Mouse (Mus musculus) Patski (cell line): ENCODE measurements around the gene A930017K11Rik. TPM values are rescaled to one million over a fixed set of nuclear protein-coding genes. Genes with fewer than 3 reads are reported as not detected.

Source experiments
- ATAC-seq: fragments of 100-300 bp; one replicate; pipeline ENCODE4 v1.8.0; 2021
- CTCF ChIA-PET: fragments of 350-600 bp; sonication (Branson Sonifier 250); formaldehyde crosslinking; loops from one replicate; lab custom pipeline; 2022; ENCODE audit warnings: inconsistent platforms; lab: Charles Lee
- POLR2A ChIA-PET: fragments of 350-600 bp; sonication (Branson Sonifier 250); formaldehyde crosslinking; loops from one replicate; lab custom pipeline; 2022; ENCODE audit warnings: antibody characterized with exemption, inconsistent platforms; lab: Charles Lee
- DNase-seq: peaks from one replicate; pipeline ENCODE4 v3.0.0-alpha.2; 2011; ENCODE audit warnings: low read depth, low spot score
- H3K27me3 ChIP-seq: fragments of 371-371 bp; one replicate; pipeline ENCODE4 v1.5.1; 2021
- CTCF ChIP-seq: fragments of 100-300 bp; IDR thresholded peaks from one replicate; pipeline ENCODE4 v1.5.1; 2021
- in situ Hi-C: fragments of 300-500 bp; cut with MboI; formaldehyde crosslinking; loops from 3 replicates; pipeline ENCODE4 v1.11.1; 2018; ENCODE audit warnings: low pct_unique_long_range_greater_than_20kb, mixed read lengths
- polyA plus RNA-seq: library from polyadenylated mRNA; unstranded; gene quantifications from one replicate; pipeline ENCODE4 v1.2.3, GENCODE M21; 2021

A930017K11Rik gene
- polyA plus RNA-seq, 1 experiment from 2014 or later = 0.08 TPM

DNA sequence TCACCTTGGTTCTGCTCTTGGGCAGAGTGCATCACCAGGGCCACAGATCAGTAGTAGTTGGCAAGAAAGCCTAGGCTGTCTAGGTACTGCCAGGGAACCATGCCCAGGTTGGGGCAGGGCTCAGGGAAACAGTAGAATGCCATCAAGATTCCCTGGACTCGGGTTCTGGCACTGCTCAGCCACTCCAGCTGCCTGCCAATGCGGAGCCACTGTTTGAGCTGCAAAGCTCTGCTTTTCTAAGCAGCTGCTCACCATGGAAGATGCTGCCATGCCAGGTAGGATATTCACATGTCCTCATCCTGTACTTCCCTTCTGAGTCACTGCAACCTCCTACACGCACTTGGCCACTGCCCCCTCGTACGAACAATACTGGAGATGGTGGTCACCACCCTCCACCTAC is 28.5 kb upstream of the A930017K11Rik start:
- no peak for DNase-seq
- POLR2A ChIA-PET = no interaction called here

DNA sequence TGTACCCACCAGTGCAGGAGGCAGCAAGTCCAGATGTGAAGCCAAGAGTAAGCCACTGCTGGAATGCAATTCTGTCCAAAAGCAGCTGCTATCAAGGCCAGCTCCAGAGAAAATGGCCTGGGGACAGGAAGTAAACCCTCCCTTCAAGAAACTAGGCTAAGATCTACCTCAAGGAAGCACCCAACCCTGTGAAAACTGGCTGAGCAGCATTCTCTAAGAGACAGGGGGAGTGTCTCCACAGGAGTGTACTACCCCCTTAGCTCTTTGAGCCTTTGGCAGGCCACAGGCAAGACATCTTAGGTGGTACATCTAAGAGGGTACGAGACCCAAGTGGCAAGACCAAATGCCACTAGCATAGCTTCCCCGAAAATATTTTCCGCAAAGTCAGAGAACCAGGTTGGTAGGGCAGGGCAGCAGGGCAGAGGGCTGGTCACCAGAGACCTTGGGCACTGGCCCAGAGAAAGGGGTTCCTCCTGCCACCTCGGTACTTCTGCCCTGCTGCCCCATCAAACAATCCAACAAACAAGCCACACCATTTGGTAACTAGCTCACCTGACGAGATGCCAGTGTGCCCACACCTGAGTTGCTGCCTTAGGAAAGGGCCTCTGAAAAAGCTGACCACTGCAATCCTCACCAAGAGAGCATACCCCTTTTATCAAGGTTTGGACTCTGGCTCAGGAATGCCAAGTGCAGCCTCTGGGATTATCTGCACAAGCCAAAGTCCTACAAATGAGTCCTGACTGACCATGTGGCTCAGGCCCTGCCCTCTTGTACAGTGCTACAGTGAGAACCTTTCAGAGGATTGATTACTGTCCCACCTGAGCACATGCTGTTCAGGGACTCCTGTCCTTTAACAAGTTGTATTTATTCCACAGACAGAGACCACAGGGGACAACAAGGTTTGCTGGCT is 27.7 kb upstream of the A930017K11Rik start:
- ChIA-PET POLR2A (no interaction called here), CTCF (interaction anchor here (1.3 kb wide), 1 partner anchor 13 kb away, joined by 3 read pairs; no protein-coding TSS in a partner anchor)
- ATAC-seq (no peak), DNase-seq (no peak)
- in situ Hi-C loops = no loop called here
- H3K27me3 ChIP-seq = no peaks in the 10 kb centered on the region
- TF ChIP-seq CTCF = no peak

More for the DNA sequence above, 28.5 kb upstream of the A930017K11Rik start:
- no peak for TF ChIP-seq CTCF
- no peaks in the 10 kb centered on the region for H3K27me3 ChIP-seq
- ATAC-seq = no peak
- CTCF ChIA-PET = interaction anchor here (0.9 kb wide), 1 partner anchor 31 kb away, joined by 3 read pairs; no protein-coding TSS in a partner anchor
- in situ Hi-C loops = no loop called here

DNA sequence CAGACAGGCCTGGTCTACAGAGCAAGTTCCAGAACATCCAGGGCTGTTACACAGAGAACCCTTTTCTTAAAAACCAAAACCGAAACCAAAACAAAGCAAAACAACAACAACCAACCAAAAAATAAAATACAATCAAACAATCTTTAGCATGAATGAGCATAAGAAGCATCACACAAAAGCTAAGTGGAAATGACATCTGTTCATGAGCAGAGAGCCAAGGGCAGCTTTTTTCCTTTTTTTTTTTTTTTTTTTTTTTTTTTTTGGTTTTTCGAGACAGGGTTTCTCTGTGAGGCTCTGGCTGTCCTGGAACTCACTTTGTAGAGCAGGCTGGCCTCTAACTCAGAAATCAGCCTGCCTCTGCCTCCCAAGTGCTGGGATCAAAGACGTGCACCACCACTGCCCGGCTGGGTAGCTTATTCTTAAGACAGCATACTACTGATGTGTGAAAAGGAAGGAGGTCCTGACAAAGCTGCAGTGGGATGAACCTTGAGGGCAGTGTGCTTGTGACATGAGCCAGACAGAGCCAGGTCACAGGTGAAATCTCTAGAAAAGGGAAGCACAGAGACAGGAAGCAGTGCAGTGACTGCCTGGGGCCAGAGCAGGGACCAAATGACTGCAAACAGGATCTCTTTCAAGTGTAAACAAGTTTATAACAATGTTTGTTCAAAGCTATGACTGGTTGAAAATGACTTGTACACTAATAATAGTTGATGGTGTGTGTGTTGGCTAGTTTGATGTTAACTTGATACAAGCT is 18.8 kb upstream of the A930017K11Rik start:
- TF ChIP-seq CTCF = no peak
- POLR2A ChIA-PET = interaction anchor here (0.6 to 1.1 kb wide), 3 partner anchors 21 to 1287 kb away, joined by 3 to 9 read pairs (median 4); no protein-coding TSS in a partner anchor
- CTCF ChIA-PET = interaction anchor here (1.4 to 2.0 kb wide), 2 partner anchors 11 to 77 kb away, joined by 4 to 5 read pairs; no protein-coding TSS in a partner anchor
- DNase-seq = no peak
- no peak for ATAC-seq
- in situ Hi-C loops = no loop called here
- H3K27me3 ChIP-seq = no peaks in the 10 kb centered on the region

DNA sequence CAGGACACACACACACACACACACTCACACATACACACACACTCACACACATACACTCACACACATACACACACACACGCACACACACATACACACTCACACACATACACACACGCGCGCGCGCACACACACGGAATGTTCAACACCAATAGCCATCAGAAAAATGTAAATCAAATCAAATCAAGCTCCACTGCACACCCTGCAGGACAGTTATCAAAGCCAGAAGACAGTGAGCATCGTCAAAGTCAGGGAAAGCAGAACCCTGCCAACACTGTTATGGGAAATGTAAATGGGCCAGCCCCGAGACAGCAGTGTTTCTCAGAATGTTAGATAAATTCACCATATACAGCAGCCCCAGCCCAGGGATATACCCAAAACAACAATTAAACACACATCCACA is 18.1 kb upstream of the A930017K11Rik start:
- ChIA-PET POLR2A (interaction anchor here (0.7 kb wide), 1 partner anchor 20 kb away, joined by 9 read pairs; no protein-coding TSS in a partner anchor), CTCF (interaction anchor here (1.4 kb wide), 1 partner anchor 76 kb away, joined by 4 read pairs; no protein-coding TSS in a partner anchor)
- no peak for TF ChIP-seq CTCF
- in situ Hi-C loops = no loop called here
- H3K27me3 ChIP-seq = no peaks in the 10 kb centered on the region
- DNase-seq (no peak), ATAC-seq (no peak)

DNA sequence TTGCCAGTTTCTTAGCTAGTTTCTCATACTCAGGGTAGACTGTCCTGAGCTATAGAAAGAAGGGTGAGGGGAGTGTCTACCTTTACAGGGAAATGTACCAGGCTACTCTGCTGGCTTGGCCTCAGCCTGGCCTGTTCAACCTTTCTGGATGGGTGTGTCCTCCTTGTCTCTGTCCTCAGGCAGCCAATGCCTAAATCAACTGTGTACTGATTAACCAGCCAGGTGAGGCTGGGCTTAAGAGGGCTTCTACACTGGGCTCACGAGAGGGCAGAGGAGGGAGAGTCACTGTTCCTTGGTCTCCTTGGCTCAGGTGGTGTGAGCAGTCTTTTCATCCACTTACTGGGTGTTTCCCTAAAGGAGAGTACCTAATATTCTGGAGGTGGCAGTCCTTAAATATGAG is 15.8 kb upstream of the A930017K11Rik start:
- POLR2A ChIA-PET = no interaction called here
- no peaks in the 10 kb centered on the region for H3K27me3 ChIP-seq
- no peak for ATAC-seq
- in situ Hi-C loops = no loop called here
- no peak for DNase-seq
- no peak for TF ChIP-seq CTCF
- CTCF ChIA-PET = no interaction called here

DNA sequence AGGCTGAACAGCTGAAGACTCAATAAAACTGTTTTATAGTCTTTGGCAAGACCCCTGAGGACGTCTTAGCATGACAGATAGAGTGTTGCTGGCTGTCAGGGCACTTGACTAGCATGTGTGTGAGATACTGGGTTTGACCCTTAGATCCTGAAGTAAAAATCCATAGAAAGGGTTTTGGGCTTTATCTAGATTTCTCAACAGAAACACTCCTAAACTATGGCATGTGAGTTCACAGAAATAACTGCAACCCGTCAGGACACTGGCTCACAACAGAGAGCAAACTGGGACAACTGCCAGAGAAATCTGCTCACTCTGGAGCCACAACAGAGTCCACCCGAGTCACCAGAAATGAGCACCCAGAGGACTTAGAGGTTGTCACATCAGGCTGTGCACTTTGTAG is 15.3 kb upstream of the A930017K11Rik start:
- TF ChIP-seq CTCF = no peak
- in situ Hi-C loops = no loop called here
- ChIA-PET CTCF (interaction anchor here (1.0 kb wide), 1 partner anchor 15 kb away, joined by 3 read pairs; no protein-coding TSS in a partner anchor), POLR2A (no interaction called here)
- no peaks in the 10 kb centered on the region for H3K27me3 ChIP-seq
- no peak for ATAC-seq
- DNase-seq = no peak

DNA sequence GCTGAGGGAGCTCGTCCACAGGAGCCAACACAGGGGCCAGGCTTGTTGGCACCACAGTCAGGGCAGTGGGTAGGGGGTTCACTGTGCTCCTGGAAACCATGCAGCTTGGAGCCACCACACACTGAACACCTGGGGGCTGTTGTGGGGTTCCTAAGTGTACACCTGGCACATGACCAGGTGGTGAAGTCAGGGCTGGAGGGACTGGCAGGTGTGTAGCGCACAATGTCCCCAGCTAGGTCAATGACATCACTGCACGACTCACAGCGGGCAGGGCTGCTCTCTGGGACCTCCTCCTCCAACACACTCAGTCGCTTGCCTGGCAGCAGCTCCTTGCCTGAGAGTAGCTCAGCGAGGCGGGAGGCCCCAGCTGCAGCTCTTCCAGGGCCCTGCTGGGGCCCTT is 11.9 kb upstream of the A930017K11Rik start:
- no peak for TF ChIP-seq CTCF
- in situ Hi-C loops = no loop called here
- POLR2A ChIA-PET = no interaction called here
- CTCF ChIA-PET = interaction anchor here (0.8 kb wide), 1 partner anchor 57 kb away, joined by 3 read pairs; no protein-coding TSS in a partner anchor
- DNase-seq (no peak), ATAC-seq (no peak)
- H3K27me3 ChIP-seq = no peaks in the 10 kb centered on the region

DNA sequence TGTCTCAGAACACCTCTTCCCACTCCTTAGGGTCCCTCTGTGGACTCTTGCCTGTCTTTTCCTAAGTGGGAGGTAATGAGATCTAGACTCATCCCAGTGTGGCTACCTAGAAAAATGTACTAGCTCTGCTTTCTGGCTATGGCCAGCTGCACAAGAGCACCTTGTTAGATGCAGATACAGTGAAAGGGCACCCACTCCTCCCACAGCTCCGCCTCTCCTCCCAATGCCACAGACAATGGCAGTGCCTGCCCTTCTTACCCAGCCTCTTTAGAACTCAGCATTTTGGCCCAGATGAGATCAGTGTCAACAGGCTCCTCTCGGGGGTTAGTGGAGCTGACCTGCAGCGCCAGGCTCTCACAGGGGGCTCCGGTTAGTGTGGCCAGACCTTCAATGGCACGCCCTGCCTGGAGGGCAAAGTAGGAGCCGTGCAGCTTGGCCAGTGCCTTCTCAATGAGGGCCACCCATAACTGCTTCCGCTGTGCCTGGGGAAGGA is 10.1 kb upstream of the A930017K11Rik start:
- ChIA-PET POLR2A (no interaction called here), CTCF (no interaction called here)
- TF ChIP-seq CTCF = no peak
- in situ Hi-C loops = no loop called here
- ATAC-seq = no peak
- no peak for DNase-seq
- no peaks in the 10 kb centered on the region for H3K27me3 ChIP-seq

DNA sequence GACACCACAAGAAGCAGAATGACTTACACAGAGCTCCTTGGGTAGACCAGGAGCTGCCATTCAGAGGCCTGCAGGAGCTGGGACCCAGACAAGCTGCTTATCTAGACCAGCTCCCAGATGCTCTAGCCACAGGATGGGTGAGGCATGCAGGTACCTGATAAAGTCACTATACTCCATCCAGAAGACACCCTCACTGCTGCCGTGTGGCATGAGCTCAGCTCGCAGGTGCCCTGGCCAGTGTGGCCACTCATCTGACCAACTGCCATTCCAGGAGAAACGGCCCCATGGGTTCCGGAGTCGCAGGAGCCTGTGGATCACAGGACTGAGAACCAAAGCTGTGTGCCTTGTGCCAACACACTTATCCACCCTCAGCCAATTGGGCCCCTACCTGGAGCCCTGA is 9.2 kb upstream of the A930017K11Rik start:
- TF ChIP-seq CTCF = no peak
- H3K27me3 ChIP-seq = no peaks in the 10 kb centered on the region
- in situ Hi-C loops = no loop called here
- no peak for DNase-seq
- ChIA-PET POLR2A (interaction anchor here (0.6 kb wide), 2 partner anchors 21 to 1095 kb away, joined by 3 to 4 read pairs; no protein-coding TSS in a partner anchor), CTCF (interaction anchor here (0.6 kb wide), 1 partner anchor 13 kb away, joined by 3 read pairs; no protein-coding TSS in a partner anchor)
- ATAC-seq = no peak
